14 mouse cellular contexts compared by ENCODE assay signal in genomic region chr4:8969951-8970455, GRCm38 (mm10).
"Had no signal": no experiment of that assay in that cellular context is flagged by ENCODE, and none has a peak within 500 bp of the region (broad histone marks: within the 10 kb centered on the region; RNA-seq: fewer than 3 reads in every experiment).

No protein-coding gene starts in this region.

- H3K27ac ChIP-seq: kidney, postnatal 0 days; layer of hippocampus, adult 2 months; limb, embryonic 13.5 days; liver, embryonic 14.5 days; midbrain, embryonic 13.5 days; neural tube, embryonic 15.5 days had no signal

- H3K4me3 ChIP-seq: layer of hippocampus, adult 2 months; limb, embryonic 13.5 days; midbrain, embryonic 13.5 days; myocyte; neural tube, embryonic 15.5 days had no signal

- DNase-seq: kidney, postnatal 4 days; left cerebral cortex, postnatal 4 days; lung, adult 18-20 months; lung, postnatal 36 days; right cerebral cortex, adult 18-20 months; right cerebral cortex, postnatal 25 days; thymus, postnatal 4 days had no signal
